Mouse (Mus musculus): Measurements from ENCODE around the gene Mrpl49.

Gene Mrpl49

DNA sequence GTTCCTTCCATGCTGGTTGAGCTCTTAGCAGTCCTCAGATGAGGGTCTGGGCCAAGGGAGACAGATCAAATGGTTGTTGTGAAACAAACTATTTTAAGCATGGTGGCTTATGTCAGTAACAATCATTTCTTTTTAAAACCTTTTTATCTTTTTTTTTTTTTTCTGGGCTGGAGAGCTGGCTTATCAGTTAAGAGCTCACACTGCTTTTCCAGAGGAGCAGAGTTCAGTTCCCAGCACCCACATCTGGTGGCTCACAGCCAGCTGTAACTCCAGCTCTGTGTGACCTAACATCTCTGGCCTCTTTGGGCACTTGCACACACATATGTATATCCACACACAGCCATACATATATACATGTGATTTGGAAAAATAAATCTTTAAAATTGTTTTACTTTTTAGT, 19.9 kb downstream of the Mrpl49 start:
- DNase-seq (ENCODE audit: extremely low read depth, low read depth), result no peak

DNA sequence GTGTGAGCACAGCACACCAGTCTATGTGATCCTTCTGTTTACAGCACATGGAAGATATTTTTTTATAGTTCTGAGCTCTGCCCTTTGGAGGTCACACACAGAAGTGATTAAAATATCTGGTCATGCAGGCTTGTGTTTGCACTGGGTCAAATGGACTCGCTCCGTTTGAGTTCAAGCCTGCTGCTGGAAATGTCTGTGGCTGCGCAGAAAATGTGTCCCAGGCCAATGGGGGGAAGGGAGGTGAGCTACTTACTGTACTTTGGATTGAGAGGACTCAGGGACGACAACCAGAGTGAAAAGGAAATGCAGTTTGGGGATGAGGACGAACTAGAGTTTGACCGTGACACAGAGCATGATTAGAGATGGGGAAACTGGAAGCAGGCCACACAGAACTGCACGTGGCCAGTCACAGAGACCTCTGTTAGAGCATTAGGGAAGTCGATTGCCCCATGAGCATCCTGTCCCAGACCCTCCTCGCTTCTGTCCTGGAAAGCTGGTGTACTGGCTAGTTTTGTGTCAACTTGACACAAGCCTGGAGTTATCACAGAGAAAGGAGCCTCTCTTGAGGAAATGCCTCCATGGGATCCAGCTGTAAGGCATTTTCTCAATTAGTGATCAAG, 21.5 kb downstream of the Mrpl49 start:
- no peak for DNase-seq (ENCODE audit: extremely low read depth, low read depth)

DNA sequence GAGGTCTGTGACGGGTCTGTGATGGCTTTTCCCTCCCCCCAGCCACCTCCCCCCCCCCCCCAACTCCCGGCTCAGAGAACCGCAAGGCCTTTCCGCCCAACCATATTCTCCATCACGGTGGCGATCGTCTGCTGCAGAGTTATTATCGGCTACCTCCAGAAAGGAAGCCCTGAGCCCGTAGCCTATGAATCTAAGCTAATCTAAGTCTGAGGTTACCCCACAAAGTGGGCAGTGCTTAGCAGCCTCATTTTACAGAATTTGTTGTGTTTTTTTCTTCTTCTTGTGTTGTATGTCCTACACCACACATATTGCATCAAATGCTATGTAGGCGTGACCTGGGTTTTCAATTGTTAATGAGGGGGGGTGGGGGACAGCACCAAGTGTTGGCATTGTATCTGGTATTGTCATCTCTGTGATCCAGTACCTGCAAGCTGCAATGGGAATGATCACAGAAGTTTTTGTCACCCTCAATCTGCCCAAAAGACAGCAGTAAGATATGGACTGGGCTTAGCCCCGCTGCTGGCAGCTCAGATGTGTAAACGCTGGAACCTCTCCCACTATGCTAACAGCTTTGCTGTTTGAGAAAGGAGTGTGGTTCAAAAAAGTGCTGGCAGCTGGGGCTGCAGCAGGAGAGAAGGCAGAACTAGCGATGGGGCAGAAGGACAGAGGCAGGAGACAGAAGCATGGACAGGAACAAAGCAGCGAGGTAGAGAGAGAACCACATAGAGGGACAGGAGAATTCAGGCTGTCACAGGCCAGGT, 26.9 kb downstream of the Mrpl49 start:
- DNase-seq (ENCODE audit: extremely low read depth, low read depth), result no peak

DNA sequence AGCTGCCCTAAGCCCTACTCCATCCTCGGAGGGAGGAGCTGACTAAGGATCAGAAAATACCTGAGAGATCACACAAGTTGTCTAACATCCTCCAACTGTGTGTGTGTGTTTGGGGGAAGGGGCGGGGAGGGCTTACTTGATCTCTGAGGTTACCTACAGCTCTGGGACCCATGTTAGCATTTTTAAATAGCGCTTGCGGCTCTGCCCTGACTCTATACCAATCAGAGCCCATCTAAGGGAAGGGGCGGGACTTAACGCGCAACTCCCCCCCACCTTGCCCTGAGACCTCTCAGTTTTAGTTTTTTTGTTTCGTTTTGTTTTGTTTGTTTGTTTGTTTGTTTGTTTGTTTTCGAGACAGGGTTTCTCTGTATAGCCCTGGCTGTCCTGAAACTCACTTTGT, 28.2 kb downstream of the Mrpl49 start:
- no peak for DNase-seq (ENCODE audit: extremely low read depth, low read depth)

DNA sequence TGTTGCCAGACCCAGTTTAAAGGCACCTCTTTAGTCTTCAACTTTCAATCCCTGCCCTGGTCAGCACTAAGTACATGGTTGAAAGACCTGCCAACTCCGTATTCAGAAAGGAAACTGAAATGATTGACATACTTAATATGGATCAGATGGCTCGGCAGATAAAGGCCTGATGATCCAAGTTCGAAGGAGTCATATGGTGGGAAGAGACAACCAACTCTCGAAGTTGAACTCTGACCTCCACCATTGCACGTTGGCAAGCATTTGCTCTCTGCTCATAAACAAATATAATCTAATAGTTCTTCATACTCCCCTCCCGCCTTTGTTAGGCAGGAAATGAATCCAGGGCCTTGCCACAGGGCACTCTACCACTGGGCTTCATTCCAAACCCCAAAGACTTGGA, 28.6 kb downstream of the Mrpl49 start:
- no peak for DNase-seq (ENCODE audit: extremely low read depth, low read depth)

DNA sequence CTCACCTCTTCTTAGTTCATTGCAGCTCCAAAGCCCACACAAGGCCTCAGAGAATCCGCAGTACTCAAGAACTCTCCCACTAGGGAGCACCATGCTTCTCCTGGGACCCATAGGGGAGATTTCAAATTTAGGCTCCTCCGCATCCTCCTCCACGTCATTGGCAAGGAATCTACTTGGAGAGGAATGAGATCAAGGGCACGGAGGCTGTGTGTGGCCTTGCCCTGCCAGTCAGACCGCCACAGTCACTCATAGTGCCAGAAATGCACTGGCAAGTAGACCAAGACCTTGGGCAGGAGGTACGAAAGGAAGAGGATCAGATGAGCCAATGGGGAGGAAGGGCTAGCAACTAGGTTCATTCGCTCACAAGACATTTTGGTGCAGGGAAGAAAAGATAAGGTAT, 33.7 kb downstream of the Mrpl49 start:
- DNase-seq (ENCODE audit: extremely low read depth, low read depth), result no peak

DNA sequence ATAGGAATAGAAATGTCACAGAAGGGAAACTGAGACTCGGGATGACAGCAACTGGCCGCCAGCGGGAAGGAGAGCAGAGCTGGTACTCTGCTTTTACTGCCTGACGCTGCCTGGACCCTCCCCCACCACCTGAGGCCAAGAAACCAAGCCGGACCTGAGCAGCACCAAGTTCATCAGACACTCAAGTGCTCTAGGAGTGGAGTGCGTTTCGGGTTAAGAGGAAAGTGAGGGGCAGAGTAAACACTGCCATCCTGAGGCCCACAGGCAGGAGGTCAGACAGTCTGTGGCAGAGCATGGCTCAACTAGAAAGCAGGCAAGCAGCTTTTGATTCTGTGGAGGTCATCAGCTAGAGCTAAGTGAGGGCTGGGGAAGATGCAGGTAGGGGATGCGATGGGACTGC, 34.5 kb downstream of the Mrpl49 start:
- no peak for DNase-seq (ENCODE audit: extremely low read depth, low read depth)

DNA sequence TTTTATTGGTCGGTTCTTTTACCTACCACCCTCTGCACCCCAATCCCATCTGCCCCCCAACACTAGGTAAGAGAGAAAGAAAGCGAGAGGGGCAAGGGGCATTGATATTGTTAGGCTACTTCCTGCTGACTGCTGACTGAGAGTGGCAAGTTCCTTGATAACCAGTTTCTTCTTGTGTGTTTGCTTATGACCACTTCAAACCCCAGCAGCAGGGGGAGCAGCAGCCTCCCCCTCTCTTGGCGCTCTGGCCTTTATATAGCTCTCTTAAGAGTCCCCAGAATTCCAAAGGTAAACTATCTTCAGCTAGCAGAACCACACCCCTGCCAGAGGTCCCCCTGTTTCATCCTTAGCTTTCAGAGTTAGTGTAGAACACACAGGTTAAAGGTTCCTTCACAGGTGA, 37.3 kb downstream of the Mrpl49 start:
- DNase-seq (ENCODE audit: extremely low read depth, low read depth), result no peak

DNA sequence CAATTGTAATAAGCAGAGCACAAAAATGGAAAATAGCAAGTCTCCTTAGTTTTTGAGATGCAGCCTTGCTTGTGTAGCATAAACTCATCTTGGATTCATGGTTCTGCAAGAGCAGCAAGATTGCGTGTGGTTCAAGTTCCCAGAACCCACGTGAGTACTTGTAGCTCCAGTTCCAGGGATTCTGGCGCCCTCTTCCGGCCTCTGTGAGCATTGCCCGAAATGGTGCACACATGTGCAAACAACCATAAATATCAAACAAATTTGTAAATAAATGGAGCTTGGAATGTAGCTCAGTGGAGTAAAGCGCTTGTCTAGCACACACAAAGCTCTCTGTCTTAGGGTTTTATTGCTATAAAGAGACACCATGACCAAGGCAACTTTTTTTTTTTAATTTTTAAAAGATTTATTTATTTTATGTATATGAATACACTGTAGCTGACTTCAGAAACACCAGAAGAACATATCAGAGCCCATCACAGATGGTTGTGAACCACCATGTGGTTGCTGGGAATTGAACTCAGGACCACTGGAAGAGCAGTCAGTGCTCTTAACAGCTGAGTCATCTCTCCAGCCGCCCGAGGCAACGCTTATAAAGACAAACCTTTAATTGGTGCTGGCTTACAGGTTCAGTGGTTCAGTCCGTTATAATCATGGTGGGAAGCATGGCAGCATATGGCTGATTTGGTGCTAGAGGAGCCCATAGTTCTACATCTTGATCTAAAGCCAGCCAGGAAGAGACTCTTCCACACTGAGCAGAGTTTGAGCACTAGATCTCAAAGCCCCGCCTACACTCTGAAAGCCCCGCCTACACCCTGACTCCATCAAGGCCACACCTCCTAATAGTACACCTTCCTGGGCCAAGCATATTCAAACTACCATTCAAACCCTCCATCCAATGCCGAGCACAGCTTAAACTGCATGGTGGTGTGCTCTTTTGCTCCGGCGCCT, 39.2 kb downstream of the Mrpl49 start:
- DNase-seq (ENCODE audit: extremely low read depth, low read depth), result peak; percentile 83

DNA sequence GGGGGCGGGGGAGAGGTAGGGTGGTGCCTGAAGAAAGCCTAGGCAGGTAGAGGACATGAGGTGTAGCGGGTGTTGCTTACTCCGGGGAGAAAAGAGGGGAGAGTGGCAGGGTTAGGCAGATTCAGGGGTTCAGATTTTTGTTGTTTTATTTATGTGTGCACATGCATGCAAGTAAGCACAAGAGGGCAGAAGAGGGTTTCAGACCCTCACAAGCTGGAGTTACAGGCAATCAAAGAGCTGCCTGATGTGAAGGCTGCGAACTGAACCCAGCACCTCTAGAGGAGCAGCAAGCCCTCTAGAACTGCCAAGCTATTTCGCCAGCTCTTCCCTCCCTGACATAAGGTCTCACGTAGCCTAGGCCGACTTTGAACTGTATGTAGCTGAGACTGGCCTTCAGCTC, 41.1 kb downstream of the Mrpl49 start:
- no peak for DNase-seq (ENCODE audit: extremely low read depth, low read depth)

DNA sequence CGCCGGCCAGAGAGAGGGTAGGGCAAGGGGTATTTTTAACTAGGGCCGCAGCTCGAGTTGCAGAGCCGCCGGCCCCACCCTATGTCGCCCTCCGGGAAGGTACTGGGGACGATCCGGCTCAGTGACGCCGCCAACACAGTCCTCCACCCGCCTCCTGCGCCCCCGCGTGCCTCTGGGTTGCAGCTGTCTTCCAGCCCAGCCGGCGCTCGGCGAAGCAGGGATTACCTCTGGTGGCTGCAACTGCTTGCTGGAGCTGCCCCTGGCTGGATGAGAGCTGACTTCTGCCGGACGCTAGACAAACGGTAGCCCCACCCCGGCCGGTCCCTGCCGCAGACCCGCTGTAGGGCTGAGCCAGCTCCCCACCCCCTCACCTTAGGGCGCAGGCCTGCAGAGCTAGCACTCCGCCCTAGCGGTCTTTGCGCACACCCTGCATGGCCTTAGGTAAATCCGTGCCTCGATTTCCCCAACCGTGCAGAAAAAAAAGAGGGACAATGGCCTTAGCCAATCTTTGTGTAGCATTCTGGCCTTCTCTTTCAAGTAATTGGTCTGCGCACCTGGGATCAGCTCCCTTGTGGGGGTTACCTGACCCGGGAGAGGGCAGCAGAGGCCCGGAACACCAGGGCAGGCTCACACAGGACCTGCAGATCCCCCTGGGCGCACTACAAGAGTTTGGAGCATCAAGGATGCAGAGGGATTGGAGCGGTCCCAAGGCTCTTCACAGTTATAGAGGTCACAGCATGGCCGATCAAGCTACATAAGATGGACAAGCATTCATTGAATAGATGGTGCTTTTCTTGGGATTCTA, 41.9 kb downstream of the Mrpl49 start, which contains the start of gene Capn1:
Gene Capn1, minus strand, starts transcription at position 387 of the 805 bp plus-strand sequence.
- no peak for DNase-seq (ENCODE audit: extremely low read depth, low read depth)

DNA sequence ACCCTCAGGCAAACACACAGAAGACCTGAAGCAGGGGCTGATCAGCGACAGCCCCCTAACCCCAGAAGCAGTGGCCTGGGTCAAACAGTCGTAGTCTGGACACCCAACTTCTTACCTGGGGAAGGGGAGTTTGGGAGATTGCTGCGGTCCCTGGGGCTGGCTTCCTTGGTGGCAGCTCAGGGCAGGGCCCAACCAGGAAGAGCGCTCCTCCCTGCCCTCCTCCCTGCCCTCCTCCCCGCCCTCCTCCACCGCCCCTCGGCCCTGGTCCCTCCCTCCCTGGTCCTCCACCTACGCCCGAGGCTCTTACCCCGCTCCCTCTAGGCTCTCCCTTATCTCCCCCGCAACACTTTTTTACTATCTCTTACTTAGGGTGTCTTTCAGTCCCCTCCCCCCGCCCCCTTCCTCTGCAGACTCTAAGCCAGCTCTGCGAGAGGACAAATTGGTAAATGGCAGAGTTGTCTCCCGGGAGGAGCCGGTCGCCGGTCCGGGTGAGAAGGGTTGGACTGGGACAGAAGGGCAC, 42.5 kb downstream of the Mrpl49 start:
- DNase-seq (ENCODE audit: extremely low read depth, low read depth), result peak; percentile 94

DNA sequence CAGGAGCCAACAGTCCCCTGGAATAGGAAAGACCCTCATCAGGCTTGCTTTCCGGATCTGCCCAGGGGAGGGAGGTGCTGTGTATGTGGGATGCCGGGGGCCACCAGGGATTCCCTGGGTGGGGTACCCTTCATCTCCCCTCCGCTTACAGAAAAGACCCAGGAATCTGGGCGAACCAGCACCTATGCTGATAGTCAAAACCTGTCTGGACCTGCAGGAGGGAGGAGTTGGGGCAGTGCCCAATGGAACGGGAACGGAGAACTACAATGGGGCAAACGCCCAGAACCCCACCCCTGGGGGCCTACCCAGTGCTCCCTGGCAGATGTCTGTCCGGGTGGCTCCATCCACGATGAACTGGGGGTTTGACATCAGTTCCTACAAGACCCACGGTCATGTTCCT, 43.9 kb downstream of the Mrpl49 start:
- no peak for DNase-seq (ENCODE audit: extremely low read depth, low read depth)

DNA sequence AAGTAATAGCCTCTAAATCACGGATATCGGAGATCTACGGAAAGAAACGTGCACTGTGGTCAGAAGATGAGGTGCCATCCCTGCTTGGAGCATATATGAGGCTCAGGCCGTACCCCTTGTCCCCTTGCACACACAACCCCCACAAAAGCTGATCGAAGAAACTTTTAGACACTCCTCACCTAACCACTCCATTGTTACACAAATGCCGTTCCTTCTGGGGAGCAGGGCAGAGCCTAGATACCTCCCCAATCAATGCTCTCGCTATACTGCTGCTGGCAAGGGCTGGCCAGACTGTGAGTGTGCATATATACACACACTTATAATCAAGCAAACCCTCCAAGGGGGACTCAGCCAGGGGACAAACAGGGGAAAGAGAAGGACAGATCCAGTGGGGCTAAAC, 48.4 kb downstream of the Mrpl49 start:
- no peak for DNase-seq (ENCODE audit: extremely low read depth, low read depth)

DNA sequence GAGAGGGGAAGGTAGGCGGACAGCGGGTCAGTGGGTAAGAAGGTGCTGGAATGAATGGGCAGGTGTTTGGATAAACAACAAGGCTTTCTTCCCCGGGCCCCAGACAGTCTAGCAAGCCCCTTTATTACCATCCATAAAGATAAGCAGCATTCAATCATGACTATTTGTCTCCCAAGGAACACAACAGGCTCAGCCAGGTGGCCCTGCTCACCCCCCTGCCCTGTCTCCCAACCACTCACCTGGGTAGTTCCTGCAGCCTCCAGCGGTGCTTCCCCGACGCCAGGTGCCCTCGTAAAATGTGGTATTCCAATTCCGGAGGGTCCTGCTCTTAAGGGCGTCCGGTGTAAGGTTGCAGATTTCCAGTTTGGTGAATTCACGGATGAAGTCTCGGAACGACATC, 50.6 kb downstream of the Mrpl49 start:
- DNase-seq (ENCODE audit: extremely low read depth, low read depth), result no peak

DNA sequence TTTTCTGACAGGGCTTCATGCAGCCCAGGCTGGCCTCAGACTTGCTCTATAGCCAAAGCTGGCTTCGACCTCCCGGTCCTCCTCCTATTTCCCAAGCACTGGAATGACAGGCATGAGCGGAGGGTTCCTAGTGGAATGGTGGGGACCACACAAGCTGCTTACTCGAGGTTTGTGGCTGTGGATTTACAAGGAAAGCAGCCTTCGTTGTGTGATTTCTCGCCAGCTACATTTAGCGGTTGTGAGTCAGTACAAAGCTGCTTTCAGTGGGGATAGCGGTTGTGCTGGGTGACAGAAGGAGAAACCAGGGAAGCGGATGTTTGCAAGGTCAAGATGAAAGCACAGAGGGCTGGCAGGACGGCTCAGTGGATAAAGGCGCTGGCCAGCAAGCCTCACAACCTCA, 52.0 kb downstream of the Mrpl49 start:
- no peak for DNase-seq (ENCODE audit: extremely low read depth, low read depth)

Measured in MEL-GATA-1-ER (cell line).